Mouse (Mus musculus): ENCODE measurements around the gene Mybph. TPM values are rescaled to one million over a fixed set of nuclear protein-coding genes. Genes with fewer than 3 reads are reported as not detected.

Gene Mybph
- polyA plus RNA-seq, 1 experiment from 2014 or later, result 0.64 TPM

- H3K4me3 ChIP-seq (ENCODE audit: low read length), result no peak overlapping the region
- no peaks in the 10 kb centered on the region for H3K9me3 ChIP-seq (replicated peaks; ENCODE audit: control insufficient read depth, low read length)
- no peaks in the 10 kb centered on the region for H3K27me3 ChIP-seq (ENCODE audit: control insufficient read depth, insufficient read depth, low read length)
- WGBS, result 88% methylated on average over 8 of the region's 8 CpGs
- no peak overlapping the region for H3K4me2 ChIP-seq (ENCODE audit: low read depth, low read length)
- no peak for ATAC-seq (replicated peaks; ENCODE audit: extremely low read depth, insufficient read depth, low FRiP score)
- H3K36me3 ChIP-seq (ENCODE audit: control insufficient read depth, insufficient read depth), result no peaks in the 10 kb centered on the region
- no peak overlapping the region for H3K27ac ChIP-seq (ENCODE audit: low read length)
- H3K9ac ChIP-seq (ENCODE audit: low read length), result no peak overlapping the region
- H3K4me1 ChIP-seq (ENCODE audit: control insufficient read depth, insufficient read depth, low read length), result peaks cover 7% of the 10 kb centered on the region; the same call in 1 of the 2 replicates
These were observed 24.1 kb upstream of the Mybph start for GRCm38 (mm10) chr1:134168985-134169697.

GRCm38 (mm10) chr1:134173081-134173480 lies 20.2 kb upstream of the Mybph start:
- Histone ChIP-seq H3K9ac (ENCODE audit: low read length) (no peak overlapping the region), H3K27ac (ENCODE audit: low read length) (no peak overlapping the region), H3K4me2 (ENCODE audit: low read depth, low read length) (no peak overlapping the region), H3K27me3 (ENCODE audit: control insufficient read depth, insufficient read depth, low read length) (no peaks in the 10 kb centered on the region), H3K9me3 (replicated peaks; ENCODE audit: control insufficient read depth, low read length) (no peaks in the 10 kb centered on the region), H3K4me1 (ENCODE audit: control insufficient read depth, insufficient read depth, low read length) (peaks cover 2% of the 10 kb centered on the region; the same call in 1 of the 2 replicates), H3K4me3 (ENCODE audit: low read length) (no peak overlapping the region), H3K36me3 (ENCODE audit: control insufficient read depth, insufficient read depth) (no peaks in the 10 kb centered on the region)
- 64% methylated on average over 7 of the region's 7 CpGs for WGBS
- ATAC-seq (replicated peaks; ENCODE audit: extremely low read depth, insufficient read depth, low FRiP score), result no peak

- Histone ChIP-seq H3K4me1 (ENCODE audit: control insufficient read depth, insufficient read depth, low read length) (no peaks in the 10 kb centered on the region), H3K9me3 (replicated peaks; ENCODE audit: control insufficient read depth, low read length) (no peaks in the 10 kb centered on the region), H3K36me3 (ENCODE audit: control insufficient read depth, insufficient read depth) (no peaks in the 10 kb centered on the region), H3K4me3 (ENCODE audit: low read length) (no peak overlapping the region), H3K27ac (ENCODE audit: low read length) (no peak overlapping the region), H3K27me3 (ENCODE audit: control insufficient read depth, insufficient read depth, low read length) (no peaks in the 10 kb centered on the region), H3K4me2 (ENCODE audit: low read depth, low read length) (no peak overlapping the region), H3K9ac (ENCODE audit: low read length) (no peak overlapping the region)
- ATAC-seq (replicated peaks; ENCODE audit: extremely low read depth, insufficient read depth, low FRiP score), result no peak
- WGBS, result 88% methylated on average over 5 of the region's 5 CpGs
These were observed 15.3 kb upstream of the Mybph start for GRCm38 (mm10) chr1:134177976-134178375.

DNA sequence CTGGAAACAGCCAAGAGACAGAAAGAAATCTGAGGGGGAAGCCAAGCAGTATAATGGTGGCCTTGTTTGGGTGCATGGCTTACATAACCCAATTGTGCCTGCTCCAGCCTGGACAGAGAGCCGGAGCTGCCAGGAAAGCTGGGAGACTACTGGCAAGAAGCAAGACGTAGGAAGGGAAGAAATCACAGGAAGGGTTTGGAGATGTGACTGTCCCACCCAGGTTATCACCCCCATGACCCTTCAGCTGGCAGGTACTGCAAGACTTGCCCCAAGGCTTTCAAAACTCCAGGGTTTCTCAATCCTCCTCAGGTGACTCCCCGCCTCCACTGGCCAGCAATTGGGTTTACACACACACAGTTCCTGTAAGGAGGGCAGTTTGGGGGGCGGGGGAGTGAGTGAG lies 11.2 kb upstream of the Mybph start, which contains the start of gene Chil1:
Chil1 (plus strand) TSS at position 152 of the 400 bp plus-strand sequence.
- H3K4me2 ChIP-seq (ENCODE audit: low read depth, low read length), result no peak within 1 kb of the TSS
- no peaks in the 10 kb centered on the region for H3K4me1 ChIP-seq (ENCODE audit: control insufficient read depth, insufficient read depth, low read length)
- no peaks in the 10 kb centered on the region for H3K27me3 ChIP-seq (ENCODE audit: control insufficient read depth, insufficient read depth, low read length)
- 60% methylated on average over 4 of the region's 4 CpGs for WGBS
- H3K27ac ChIP-seq (ENCODE audit: low read length), result no peak within 1 kb of the TSS
- H3K36me3 ChIP-seq (ENCODE audit: control insufficient read depth, insufficient read depth), result no peaks in the 10 kb centered on the region
- no peak within 1 kb of the TSS for H3K9ac ChIP-seq (ENCODE audit: low read length)
- H3K4me3 ChIP-seq (ENCODE audit: low read length), result no peak within 1 kb of the TSS
- H3K9me3 ChIP-seq (replicated peaks; ENCODE audit: control insufficient read depth, low read length), result no peaks in the 10 kb centered on the region
- ATAC-seq (replicated peaks; ENCODE audit: extremely low read depth, insufficient read depth, low FRiP score), result no peak

GRCm38 (mm10) chr1:134184089-134184488 lies 9.2 kb upstream of the Mybph start:
- Histone ChIP-seq H3K36me3 (ENCODE audit: control insufficient read depth, insufficient read depth) (no peaks in the 10 kb centered on the region), H3K9me3 (replicated peaks; ENCODE audit: control insufficient read depth, low read length) (no peaks in the 10 kb centered on the region), H3K4me3 (ENCODE audit: low read length) (no peak overlapping the region), H3K27me3 (ENCODE audit: control insufficient read depth, insufficient read depth, low read length) (no peaks in the 10 kb centered on the region), H3K9ac (ENCODE audit: low read length) (no peak overlapping the region), H3K4me1 (ENCODE audit: control insufficient read depth, insufficient read depth, low read length) (no peaks in the 10 kb centered on the region), H3K27ac (ENCODE audit: low read length) (no peak overlapping the region), H3K4me2 (ENCODE audit: low read depth, low read length) (no peak overlapping the region)
- 76% methylated on average over 4 of the region's 4 CpGs for WGBS
- no peak for ATAC-seq (replicated peaks; ENCODE audit: extremely low read depth, insufficient read depth, low FRiP score)

GRCm38 (mm10) chr1:134188217-134188616 lies 5.0 kb upstream of the Mybph start:
- Histone ChIP-seq H3K4me2 (ENCODE audit: low read depth, low read length) (no peak overlapping the region), H3K4me1 (ENCODE audit: control insufficient read depth, insufficient read depth, low read length) (0 out of 2 replicates have a peak, but pooled peaks cover 3% of the 10 kb centered on the region), H3K9me3 (replicated peaks; ENCODE audit: control insufficient read depth, low read length) (no peaks in the 10 kb centered on the region), H3K27ac (ENCODE audit: low read length) (no peak overlapping the region), H3K36me3 (ENCODE audit: control insufficient read depth, insufficient read depth) (no peaks in the 10 kb centered on the region), H3K27me3 (ENCODE audit: control insufficient read depth, insufficient read depth, low read length) (no peaks in the 10 kb centered on the region), H3K4me3 (ENCODE audit: low read length) (no peak overlapping the region), H3K9ac (ENCODE audit: low read length) (no peak overlapping the region)
- ATAC-seq (replicated peaks; ENCODE audit: extremely low read depth, insufficient read depth, low FRiP score), result no peak
- 78% methylated on average over 5 of the region's 5 CpGs for WGBS

DNA sequence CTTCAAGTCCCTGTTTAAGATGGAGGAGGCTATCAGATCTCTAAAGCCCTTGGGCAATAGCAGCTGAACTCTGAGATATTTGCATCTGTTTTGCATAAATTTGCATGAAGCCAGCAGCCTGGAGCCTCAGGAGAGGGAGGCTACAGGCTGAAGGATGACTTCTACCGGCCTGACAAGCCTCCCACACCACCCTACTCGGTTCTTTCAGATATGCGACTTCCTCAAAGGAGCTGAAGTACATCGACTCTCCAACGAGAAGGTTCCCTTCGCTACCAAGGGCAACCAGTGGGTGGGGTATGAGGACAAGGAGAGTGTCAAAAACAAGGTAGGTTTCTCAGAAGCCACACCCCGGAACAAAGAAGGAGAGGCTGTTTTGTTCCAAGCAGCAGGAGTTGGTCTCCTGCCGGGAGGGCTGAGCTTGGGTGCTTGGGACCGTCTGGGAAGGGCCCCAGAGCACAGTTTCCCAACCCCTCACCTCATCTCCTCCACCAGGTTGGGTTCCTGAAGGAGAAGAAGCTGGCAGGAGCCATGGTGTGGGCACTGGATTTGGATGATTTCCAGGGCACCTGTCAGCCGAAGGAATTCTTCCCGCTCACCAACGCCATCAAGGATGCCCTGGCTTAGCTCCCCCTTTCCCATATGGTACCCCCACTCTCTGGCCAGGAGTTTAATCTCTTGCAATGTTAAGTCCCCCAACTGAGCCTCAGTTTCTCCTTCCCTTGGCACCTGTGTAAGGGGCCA lies 4.1 kb upstream of the Mybph start:
- H3K36me3 ChIP-seq (ENCODE audit: control insufficient read depth, insufficient read depth), result no peaks in the 10 kb centered on the region
- H3K9ac ChIP-seq (ENCODE audit: low read length), result no peak overlapping the region
- 26% methylated on average over 12 of the region's 12 CpGs for WGBS
- H3K27ac ChIP-seq (ENCODE audit: low read length), result no peak overlapping the region
- no peak overlapping the region for H3K4me2 ChIP-seq (ENCODE audit: low read depth, low read length)
- no peak overlapping the region for H3K4me3 ChIP-seq (ENCODE audit: low read length)
- no peak for ATAC-seq (replicated peaks; ENCODE audit: extremely low read depth, insufficient read depth, low FRiP score)
- H3K27me3 ChIP-seq (ENCODE audit: control insufficient read depth, insufficient read depth, low read length), result no peaks in the 10 kb centered on the region
- H3K4me1 ChIP-seq (ENCODE audit: control insufficient read depth, insufficient read depth, low read length), result peaks cover 6% of the 10 kb centered on the region; the same call in 1 of the 2 replicates
- H3K9me3 ChIP-seq (replicated peaks; ENCODE audit: control insufficient read depth, low read length), result no peaks in the 10 kb centered on the region

DNA sequence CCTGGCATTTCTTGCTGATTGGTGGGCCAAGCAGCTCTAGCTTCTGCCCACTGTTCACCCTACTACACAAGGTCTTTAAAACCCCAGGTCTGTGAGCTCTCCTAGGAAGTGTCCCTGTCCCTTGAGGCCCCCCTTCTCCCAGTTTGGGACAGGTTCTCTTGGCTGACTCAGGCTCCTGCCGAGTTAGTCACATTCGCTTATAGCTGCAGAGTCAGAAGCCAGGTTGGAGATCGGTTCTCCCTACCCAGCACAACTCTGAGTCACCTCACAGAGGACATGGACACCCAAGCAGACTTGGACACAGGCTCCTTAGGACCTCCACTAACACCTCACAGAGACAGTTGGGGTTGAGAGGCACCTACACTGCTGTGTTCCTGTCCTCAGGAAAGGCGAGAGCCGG lies 2.1 kb upstream of the Mybph start:
- Histone ChIP-seq H3K27ac (ENCODE audit: low read length) (no peak overlapping the region), H3K4me3 (ENCODE audit: low read length) (no peak overlapping the region), H3K4me2 (ENCODE audit: low read depth, low read length) (no peak overlapping the region), H3K27me3 (ENCODE audit: control insufficient read depth, insufficient read depth, low read length) (no peaks in the 10 kb centered on the region), H3K9me3 (replicated peaks; ENCODE audit: control insufficient read depth, low read length) (no peaks in the 10 kb centered on the region), H3K9ac (ENCODE audit: low read length) (no peak overlapping the region), H3K4me1 (ENCODE audit: control insufficient read depth, insufficient read depth, low read length) (peaks cover 26% of the 10 kb centered on the region), H3K36me3 (ENCODE audit: control insufficient read depth, insufficient read depth) (no peaks in the 10 kb centered on the region)
- 79% methylated on average over 5 of the region's 5 CpGs for WGBS
- no peak for ATAC-seq (replicated peaks; ENCODE audit: extremely low read depth, insufficient read depth, low FRiP score)

DNA sequence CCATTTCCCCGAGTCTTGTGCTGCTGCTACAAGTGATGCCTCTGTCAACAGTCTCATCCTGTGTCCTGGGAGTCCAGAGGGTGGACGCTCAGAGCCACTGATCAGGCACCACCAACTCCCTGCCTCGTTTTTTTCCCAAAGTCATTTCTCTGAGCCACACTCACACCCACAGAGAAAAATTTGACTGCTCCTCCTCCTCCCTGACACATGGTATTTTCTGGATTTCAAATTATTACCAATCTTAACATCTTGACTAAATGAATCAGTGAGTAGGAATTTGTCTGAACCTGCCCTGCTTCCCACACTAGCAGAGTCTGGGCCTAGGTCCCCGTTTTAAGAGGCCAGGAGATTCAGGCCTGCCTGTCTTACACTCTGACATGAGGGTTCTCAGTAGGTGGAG lies 1.2 kb upstream of the Mybph start:
- Histone ChIP-seq H3K4me1 (ENCODE audit: control insufficient read depth, insufficient read depth, low read length) (peaks cover 27% of the 10 kb centered on the region), H3K4me3 (ENCODE audit: low read length) (no peak overlapping the region), H3K9ac (ENCODE audit: low read length) (no peak overlapping the region), H3K27ac (ENCODE audit: low read length) (no peak overlapping the region), H3K9me3 (replicated peaks; ENCODE audit: control insufficient read depth, low read length) (no peaks in the 10 kb centered on the region), H3K36me3 (ENCODE audit: control insufficient read depth, insufficient read depth) (no peaks in the 10 kb centered on the region), H3K27me3 (ENCODE audit: control insufficient read depth, insufficient read depth, low read length) (no peaks in the 10 kb centered on the region), H3K4me2 (ENCODE audit: low read depth, low read length) (no peak overlapping the region)
- ATAC-seq (replicated peaks; ENCODE audit: extremely low read depth, insufficient read depth, low FRiP score), result no peak
- 40% methylated on average over 4 of the region's 4 CpGs for WGBS

Data from heart, embryonic 16.5 days (tissue).